Mouse (Mus musculus): ENCODE data around the gene Tnni3k.

Tnni3k gene

DNA sequence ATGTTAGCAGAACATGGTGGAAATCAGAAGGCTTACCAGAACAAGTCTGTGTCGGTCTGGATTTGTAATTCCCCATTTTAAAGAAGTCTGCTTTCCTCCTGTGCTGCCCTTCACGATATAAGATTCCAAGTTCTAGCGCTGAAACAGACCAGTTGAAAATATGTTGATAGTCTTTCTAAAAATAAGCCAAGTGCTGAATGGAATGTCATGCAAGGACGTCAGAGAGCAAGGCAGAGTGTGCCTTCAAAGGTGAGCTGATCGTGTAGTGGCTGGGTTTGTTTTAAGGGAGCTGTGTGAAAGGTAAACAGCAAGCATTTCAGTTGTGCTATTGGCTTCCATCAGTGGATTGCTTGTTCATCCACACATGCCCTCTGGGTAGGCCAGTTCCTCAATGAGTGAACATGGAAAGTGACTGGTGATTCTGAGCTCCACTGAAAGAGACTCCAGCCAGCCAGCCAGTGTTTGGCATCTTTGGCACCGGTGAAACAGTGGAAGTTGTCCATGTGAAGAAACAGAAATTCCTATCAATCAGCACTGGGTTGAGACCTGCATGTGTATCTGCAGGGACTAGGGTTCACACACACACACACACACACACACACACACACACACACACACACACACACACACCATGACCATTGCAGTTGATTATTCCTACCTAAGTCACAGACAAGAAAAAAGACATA, at the start of gene Tnni3k:
Gene Tnni3k (minus strand): TSS at position 177 of the 686 bp plus-strand sequence.
- DNase-seq (ENCODE audit: low read depth, low spot score), result no peak

DNA sequence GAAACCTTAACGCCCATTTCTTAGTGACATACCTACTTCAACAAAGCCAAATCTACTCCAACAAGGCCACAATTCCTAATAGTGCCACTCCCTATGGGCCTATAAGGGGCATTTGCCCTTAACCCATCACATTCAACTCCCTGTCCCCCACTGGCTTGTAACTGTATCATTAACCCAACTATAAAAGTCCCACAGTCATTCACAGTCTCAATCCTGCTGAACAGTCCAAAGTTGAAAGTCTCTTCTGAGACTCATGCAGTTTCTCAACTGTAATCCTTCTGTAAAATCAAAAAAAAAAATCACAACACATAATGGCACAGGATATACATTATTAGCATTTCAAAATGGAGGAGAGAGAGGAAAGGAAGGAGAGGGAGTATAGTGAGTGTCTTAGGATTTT, 44.1 kb upstream of the Tnni3k start:
- no peak for DNase-seq (ENCODE audit: low read depth, low spot score)

GRCm38 (mm10) chr3:155093116-155093956, 38.1 kb upstream of the Tnni3k start, which contains the start of the genes Fpgt and Lrriq3:
TSS of gene Fpgt (minus strand) at chr3:155093403.
TSS of gene Lrriq3 (plus strand) at chr3:155093434.
- peak; percentile 88 for DNase-seq (ENCODE audit: low read depth, low spot score)

DNA sequence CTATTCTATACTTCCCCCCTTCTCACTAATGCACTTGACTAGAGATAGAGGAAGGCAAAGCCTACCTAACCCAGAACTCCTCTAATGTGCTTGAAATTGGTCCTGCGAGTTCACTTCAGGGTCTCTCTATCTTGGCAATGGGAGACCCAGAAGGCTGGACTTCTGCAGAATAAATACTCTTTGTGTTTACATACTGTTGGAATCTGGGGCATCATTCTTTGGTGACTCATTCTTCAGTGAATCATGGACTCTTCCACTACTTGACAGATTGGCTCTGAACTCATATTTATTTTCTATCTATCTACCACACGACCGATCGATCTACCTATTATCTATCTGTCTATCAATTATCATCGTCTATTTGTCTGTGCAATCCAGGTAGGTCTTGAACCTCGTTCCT, 36.9 kb upstream of the Tnni3k start:
- no peak for DNase-seq (ENCODE audit: low read depth, low spot score)

DNA sequence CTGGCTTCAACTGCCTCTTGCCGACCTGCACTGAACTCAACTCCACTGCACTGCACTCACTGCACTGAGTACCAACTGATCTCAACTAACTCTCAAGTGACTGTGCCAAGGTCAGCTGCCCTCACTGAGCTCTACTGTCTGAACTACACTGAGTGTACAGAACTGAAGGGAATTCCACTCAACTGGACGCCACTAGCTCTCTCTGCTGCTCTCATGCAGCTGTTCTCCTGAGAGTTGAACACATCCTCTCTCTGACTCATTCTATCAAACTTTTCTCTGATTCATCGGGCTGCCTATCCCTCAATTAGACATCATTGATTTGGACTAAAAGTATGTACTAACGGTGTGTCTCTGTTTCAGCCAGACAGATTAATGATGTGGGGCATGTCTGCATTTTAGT, 22.7 kb upstream of the Tnni3k start:
- no peak for DNase-seq (ENCODE audit: low read depth, low spot score)

DNA sequence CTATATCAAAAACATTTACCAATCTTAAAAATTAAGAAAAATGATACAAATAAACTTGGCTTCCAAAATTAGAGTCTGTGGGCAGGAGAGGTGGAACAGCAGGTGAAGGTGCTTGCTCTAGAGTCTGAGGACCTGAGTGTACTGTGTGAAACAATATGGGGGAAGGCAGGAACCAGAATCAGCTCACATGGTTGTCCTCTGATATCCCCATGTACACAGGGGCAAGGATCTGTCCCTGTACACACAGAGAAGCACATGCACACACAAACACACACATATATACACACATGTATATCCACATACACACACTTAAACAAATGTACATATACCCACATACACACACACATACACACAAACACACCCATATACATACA, 4.2 kb upstream of the Tnni3k start:
- DNase-seq (ENCODE audit: low read depth, low spot score), result no peak

DNA sequence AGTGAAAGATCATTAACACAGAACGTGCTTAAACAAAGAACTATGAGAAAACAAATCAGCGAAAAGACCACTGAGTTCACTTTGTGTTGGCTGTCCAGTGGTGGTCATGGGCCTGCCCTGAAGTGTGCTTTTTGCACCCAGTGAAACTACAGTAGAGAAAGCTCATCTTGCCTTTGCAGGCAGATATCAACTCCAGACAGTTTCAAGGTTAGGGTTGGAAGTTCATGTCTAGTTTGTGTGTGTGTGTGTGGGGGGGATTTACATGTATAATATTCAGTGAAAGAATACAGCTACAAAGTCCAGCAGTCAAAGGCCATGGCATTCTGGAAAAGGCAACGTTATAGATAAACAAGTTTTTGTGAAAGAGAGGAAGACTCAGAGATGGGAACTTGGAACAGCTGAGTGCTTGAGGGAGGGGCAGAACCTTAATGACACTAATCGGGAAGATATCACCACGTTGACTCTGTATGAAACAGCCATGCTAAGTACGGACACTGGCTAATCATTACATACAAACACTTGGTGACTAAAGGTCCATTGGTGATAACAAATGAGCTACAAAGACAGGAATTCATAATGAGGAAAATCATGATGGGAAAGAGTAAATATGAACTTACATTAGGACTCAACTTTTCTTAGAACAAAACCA, 3.7 kb upstream of the Tnni3k start:
- no peak for DNase-seq (ENCODE audit: low read depth, low spot score)

- no peak for DNase-seq (ENCODE audit: low read depth, low spot score)
These were observed 2.4 kb upstream of the Tnni3k start for GRCm38 (mm10) chr3:155057566-155057965.

GRCm38 (mm10) chr3:155056606-155057005, 1.4 kb upstream of the Tnni3k start:
- no peak for DNase-seq (ENCODE audit: low read depth, low spot score)

- no peak for DNase-seq (ENCODE audit: low read depth, low spot score)
These were observed 2.0 kb downstream of the Tnni3k start for GRCm38 (mm10) chr3:155053189-155053588.

- no peak for DNase-seq (ENCODE audit: low read depth, low spot score)
These were observed 3.2 kb downstream of the Tnni3k start for GRCm38 (mm10) chr3:155052021-155052420.

DNA sequence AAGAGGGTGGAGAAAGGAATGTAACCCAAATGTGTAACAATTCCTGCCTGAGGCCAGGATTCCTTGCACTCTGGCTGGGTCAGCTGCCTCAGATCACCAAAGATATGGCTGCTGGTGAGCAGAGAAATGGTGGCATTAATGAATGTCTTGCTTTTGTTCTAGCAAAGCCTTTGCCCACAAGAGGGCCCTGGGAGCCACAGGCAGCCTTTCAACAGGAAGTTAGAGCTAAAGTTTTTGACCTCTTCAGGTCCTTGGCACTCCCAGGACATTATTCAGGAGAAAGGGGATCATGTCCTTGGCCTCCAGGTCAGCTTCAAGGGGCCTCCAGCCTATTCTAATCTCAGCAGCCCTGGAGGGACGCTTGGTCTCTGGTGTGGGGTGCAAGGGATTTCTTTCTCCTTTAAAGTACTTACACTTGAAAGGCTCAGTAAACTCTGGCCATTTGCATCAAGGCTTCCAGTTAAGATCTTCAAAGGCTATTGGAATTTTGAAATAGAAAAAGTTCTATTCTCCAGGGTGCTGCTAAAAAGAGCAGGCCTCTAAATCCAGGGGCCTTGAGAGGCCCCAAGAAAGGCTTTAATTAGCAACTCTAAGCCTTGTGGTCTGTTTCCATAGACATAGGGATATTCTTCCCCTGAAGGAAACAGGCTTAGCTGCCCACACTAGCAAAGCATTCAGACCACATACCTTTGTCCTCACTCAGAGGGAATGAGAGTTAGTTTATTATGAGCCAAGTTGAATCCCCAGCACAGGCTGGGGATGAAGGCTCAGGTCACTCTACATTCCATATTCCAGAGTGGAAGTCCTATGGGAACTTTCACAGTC, 16.0 kb downstream of the Tnni3k start:
- no peak for DNase-seq (ENCODE audit: low read depth, low spot score)

GRCm38 (mm10) chr3:155034323-155034722, 20.9 kb downstream of the Tnni3k start:
- DNase-seq (ENCODE audit: low read depth, low spot score), result no peak

- DNase-seq (ENCODE audit: low read depth, low spot score), result no peak
These were observed 25.0 kb downstream of the Tnni3k start for GRCm38 (mm10) chr3:155030200-155030599.

- DNase-seq (ENCODE audit: low read depth, low spot score), result no peak
These were observed 52.4 kb downstream of the Tnni3k start for GRCm38 (mm10) chr3:155002781-155003180.

- no peak for DNase-seq (ENCODE audit: low read depth, low spot score)
These were observed 54.2 kb downstream of the Tnni3k start for GRCm38 (mm10) chr3:155001056-155001455.

GRCm38 (mm10) chr3:154992678-154993077, 62.5 kb downstream of the Tnni3k start:
- no peak for DNase-seq (ENCODE audit: low read depth, low spot score)

DNA sequence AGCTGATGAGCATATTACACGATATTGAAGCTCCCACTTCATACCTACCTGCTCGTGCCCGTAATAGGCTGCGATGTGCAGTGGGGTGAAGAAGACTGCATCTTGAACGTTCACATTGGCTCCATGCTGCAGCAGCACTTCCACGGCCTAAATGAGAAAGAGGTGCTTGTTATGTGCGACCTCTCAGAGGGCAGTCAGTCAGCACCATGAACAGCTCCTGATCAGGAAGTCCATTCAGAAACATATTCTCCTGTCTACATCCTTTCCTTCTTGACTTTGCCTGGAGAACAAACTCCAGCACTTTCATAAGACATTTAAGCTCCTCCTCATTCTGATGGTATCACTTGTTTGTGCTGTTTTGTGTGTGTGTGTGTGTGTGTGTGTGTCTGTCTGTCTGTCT, 76.1 kb downstream of the Tnni3k start:
- no peak for DNase-seq (ENCODE audit: low read depth, low spot score)

DNA sequence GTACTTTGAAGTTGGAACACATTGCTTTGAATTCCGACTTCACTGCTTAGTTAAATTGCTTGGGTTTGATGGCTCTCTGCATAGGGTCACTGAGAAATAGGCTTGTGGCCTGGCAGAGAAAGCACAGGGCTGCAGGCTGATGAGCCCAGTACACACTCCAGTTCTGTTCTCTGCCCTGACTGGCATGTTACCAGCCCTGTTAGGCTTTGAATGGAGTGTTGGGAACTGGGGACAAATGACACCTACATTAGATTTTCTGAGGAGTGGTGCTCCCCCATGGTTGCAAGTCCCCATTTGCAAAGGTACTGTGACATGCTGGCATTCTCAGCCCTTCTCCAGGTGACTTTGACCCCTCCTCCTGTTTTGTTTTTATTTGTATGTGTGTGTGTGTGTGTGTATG, 83.6 kb downstream of the Tnni3k start:
- no peak for DNase-seq (ENCODE audit: low read depth, low spot score)

DNA sequence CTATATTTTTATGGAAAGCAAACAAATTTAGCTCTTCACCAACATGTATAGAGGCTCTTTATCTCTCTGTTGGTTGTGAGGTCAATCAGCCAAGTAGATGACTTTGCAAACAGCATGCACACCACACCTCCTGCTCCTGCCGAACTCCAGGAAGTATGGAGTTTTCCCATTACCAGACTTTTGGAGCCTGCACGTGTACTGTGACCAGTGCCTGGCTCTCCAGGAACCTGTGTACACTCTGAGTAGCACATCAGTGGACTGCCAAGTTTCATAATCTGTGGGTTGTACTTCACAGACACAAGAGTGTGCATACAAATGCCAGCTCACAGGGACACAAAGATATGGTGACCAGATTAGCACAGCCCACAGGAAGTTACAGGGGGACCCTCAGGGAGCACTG, 84.2 kb downstream of the Tnni3k start:
- no peak for DNase-seq (ENCODE audit: low read depth, low spot score)

DNA sequence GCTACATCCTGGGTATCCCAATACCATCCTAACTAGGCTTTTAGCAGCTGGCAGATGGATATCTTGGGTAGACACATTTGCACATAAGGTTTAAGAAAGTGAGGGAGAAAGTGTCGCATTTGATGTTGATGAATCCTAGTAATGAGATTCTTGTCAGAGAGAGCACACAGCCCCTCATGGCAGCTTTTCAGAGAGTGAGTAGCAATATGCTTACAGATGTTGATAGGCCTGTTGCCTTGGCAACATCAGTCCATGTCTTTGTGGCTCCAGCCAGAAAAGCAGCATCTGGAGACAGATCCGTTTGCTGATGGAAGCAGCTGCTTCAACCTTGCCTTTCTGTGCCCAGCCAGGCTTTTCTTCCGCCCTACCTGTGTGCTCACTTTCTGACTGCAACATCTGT, 93.9 kb downstream of the Tnni3k start:
- no peak for DNase-seq (ENCODE audit: low read depth, low spot score)

- DNase-seq (ENCODE audit: low read depth, low spot score), result no peak
These were observed 102.1 kb downstream of the Tnni3k start for GRCm38 (mm10) chr3:154953088-154953487.
